Mouse (Mus musculus) intestine, embryonic 16.5 days (tissue): ENCODE measurements around the gene Fam49a. TPM values are rescaled to one million over a fixed set of nuclear protein-coding genes. Genes with fewer than 3 reads are reported as not detected.

Experiments used
- ATAC-seq: fragments of 200-750 bp; cut with Nextera tagmentation; 2 replicates; pipeline ENCODE4 v1.8.0; 2017; ENCODE audit warnings: moderate TSS enrichment, moderate library complexity
- H3K27ac ChIP-seq: fragments of 300-500 bp; sonication (generic); 2 replicates; pipeline ENCODE4 v1.5.1; 2014; ENCODE audit warnings: mild to moderate bottlenecking, low read length
- H3K27me3 ChIP-seq: fragments of 300-500 bp; sonication (generic); replicated peaks from 2 replicates; pipeline ENCODE4 v1.6.1; 2014; ENCODE audit warnings: low read length, control low read depth, mixed read lengths; ENCODE audit not compliant: control insufficient read depth, insufficient read depth
- H3K36me3 ChIP-seq: fragments of 300-500 bp; sonication (generic); 2 replicates; pipeline ENCODE4 v1.6.1; 2014; ENCODE audit warnings: low read length, control low read depth; ENCODE audit not compliant: control insufficient read depth, insufficient read depth
- H3K4me1 ChIP-seq: fragments of 300-500 bp; sonication (generic); 2 replicates; pipeline ENCODE4 v1.6.1; 2014; ENCODE audit warnings: low read length, control low read depth, mixed read lengths; ENCODE audit not compliant: control insufficient read depth, insufficient read depth
- H3K4me2 ChIP-seq: fragments of 300-500 bp; sonication (generic); 2 replicates; pipeline ENCODE4 v1.6.1; 2014; ENCODE audit warnings: low read depth, low read length, control low read depth
- H3K4me3 ChIP-seq: fragments of 300-500 bp; sonication (generic); 2 replicates; pipeline ENCODE4 v1.5.1; 2014; ENCODE audit warnings: mild to moderate bottlenecking, low read length
- H3K9ac ChIP-seq: fragments of 300-500 bp; sonication (generic); 2 replicates; pipeline ENCODE4 v1.6.1; 2014; ENCODE audit warnings: low read depth, low read length
- H3K9me3 ChIP-seq: fragments of 300-500 bp; sonication (generic); 2 replicates; pipeline ENCODE4 v1.6.1; 2016; ENCODE audit warnings: low read length, control low read depth; ENCODE audit not compliant: control insufficient read depth
- WGBS: fragments of 180-500 bp; shearing (Covaris S2); extraction: QIAGEN DNeasy Blood & Tissue Kit; methylation state at CpG from one replicate; pipeline ENCODE4 v1.1.7; 2014; 5-methylcytosine and 5-hydroxymethylcytosine counted together
- polyA plus RNA-seq: library from polyadenylated mRNA; unstranded; fragments of >200 nt; fragmentation: Nextera tagmentation; extraction: Ambion mirVana; gene quantifications from 2 replicates; pipeline ENCODE4 v1.2.1, GENCODE M21; 2015

The Fam49a gene
- polyA plus RNA-seq, 1 experiment from 2014 or later = 8.6 TPM

GRCm38 (mm10) chr12:12335566-12335965 lies 73.6 kb downstream of the Fam49a start:
- H3K9me3 ChIP-seq = no peaks in the 10 kb centered on the region
- no peaks in the 10 kb centered on the region for H3K27me3 ChIP-seq
- H3K4me2 ChIP-seq = no peak overlapping the region
- H3K4me3 ChIP-seq = no peak overlapping the region
- no peaks in the 10 kb centered on the region for H3K36me3 ChIP-seq
- H3K27ac ChIP-seq = no peak overlapping the region
- WGBS = 89% methylated on average over 7 of the region's 7 CpGs
- ATAC-seq = no peak
- H3K9ac ChIP-seq = no peak overlapping the region
- H3K4me1 ChIP-seq = no peaks in the 10 kb centered on the region

- Histone ChIP-seq H3K27ac (no peak overlapping the region), H3K27me3 (no peaks in the 10 kb centered on the region), H3K9ac (no peak overlapping the region), H3K4me1 (no peaks in the 10 kb centered on the region), H3K4me3 (no peak overlapping the region), H3K9me3 (no peaks in the 10 kb centered on the region), H3K4me2 (no peak overlapping the region), H3K36me3 (no peaks in the 10 kb centered on the region)
- 92% methylated on average over 6 of the region's 6 CpGs for WGBS
- no peak for ATAC-seq
These were observed 75.4 kb downstream of the Fam49a start for GRCm38 (mm10) chr12:12337378-12337777.

- Histone ChIP-seq H3K9me3 (no peaks in the 10 kb centered on the region), H3K27me3 (no peaks in the 10 kb centered on the region), H3K4me3 (no peak overlapping the region), H3K36me3 (no peaks in the 10 kb centered on the region), H3K4me2 (no peak overlapping the region), H3K27ac (no peak overlapping the region), H3K9ac (no peak overlapping the region), H3K4me1 (no peaks in the 10 kb centered on the region)
- 91% methylated on average over 2 of the region's 2 CpGs for WGBS
- no peak for ATAC-seq
These were observed 81.4 kb downstream of the Fam49a start for GRCm38 (mm10) chr12:12343320-12343719.

- 83% methylated on average over 2 of the region's 2 CpGs for WGBS
- Histone ChIP-seq H3K27me3 (no peaks in the 10 kb centered on the region), H3K4me1 (no peaks in the 10 kb centered on the region), H3K9me3 (no peaks in the 10 kb centered on the region), H3K4me2 (no peak overlapping the region), H3K4me3 (no peak overlapping the region), H3K27ac (no peak overlapping the region), H3K9ac (no peak overlapping the region), H3K36me3 (no peaks in the 10 kb centered on the region)
- ATAC-seq = no peak
These were observed 86.7 kb downstream of the Fam49a start for GRCm38 (mm10) chr12:12348625-12349024.

- H3K4me3 ChIP-seq = no peak overlapping the region
- no peak for ATAC-seq
- H3K9ac ChIP-seq = no peak overlapping the region
- no peaks in the 10 kb centered on the region for H3K9me3 ChIP-seq
- no peak overlapping the region for H3K4me2 ChIP-seq
- H3K27ac ChIP-seq = no peak overlapping the region
- no peaks in the 10 kb centered on the region for H3K27me3 ChIP-seq
- H3K4me1 ChIP-seq = 0 out of 2 replicates have a peak, but pooled peaks cover 2% of the 10 kb centered on the region
- H3K36me3 ChIP-seq = no peaks in the 10 kb centered on the region
- 75% methylated on average over 6 of the region's 6 CpGs for WGBS
These were observed 87.8 kb downstream of the Fam49a start for GRCm38 (mm10) chr12:12349645-12350288.

GRCm38 (mm10) chr12:12351816-12352552 lies 90.0 kb downstream of the Fam49a start:
- no peak overlapping the region for H3K4me3 ChIP-seq
- no peak overlapping the region for H3K9ac ChIP-seq
- H3K27ac ChIP-seq = no peak overlapping the region
- 0 out of 2 replicates have a peak, but pooled peaks cover 2% of the 10 kb centered on the region for H3K4me1 ChIP-seq
- no peaks in the 10 kb centered on the region for H3K27me3 ChIP-seq
- 54% methylated on average over 11 of the region's 11 CpGs for WGBS
- no peaks in the 10 kb centered on the region for H3K36me3 ChIP-seq
- no peak overlapping the region for H3K4me2 ChIP-seq
- H3K9me3 ChIP-seq = no peaks in the 10 kb centered on the region
- no peak for ATAC-seq

GRCm38 (mm10) chr12:12354115-12354653 lies 92.2 kb downstream of the Fam49a start:
- no peaks in the 10 kb centered on the region for H3K9me3 ChIP-seq
- H3K27me3 ChIP-seq = no peaks in the 10 kb centered on the region
- H3K4me3 ChIP-seq = no peak overlapping the region
- no peak for ATAC-seq
- 0 out of 2 replicates have a peak, but pooled peaks cover 2% of the 10 kb centered on the region for H3K4me1 ChIP-seq
- WGBS = 37% methylated on average over 10 of the region's 10 CpGs
- H3K36me3 ChIP-seq = no peaks in the 10 kb centered on the region
- no peak overlapping the region for H3K9ac ChIP-seq
- no peak overlapping the region for H3K4me2 ChIP-seq
- H3K27ac ChIP-seq = no peak overlapping the region

- Histone ChIP-seq H3K9ac (no peak overlapping the region), H3K4me2 (no peak overlapping the region), H3K9me3 (no peaks in the 10 kb centered on the region), H3K27ac (no peak overlapping the region), H3K4me1 (0 out of 2 replicates have a peak, but pooled peaks cover 2% of the 10 kb centered on the region), H3K27me3 (no peaks in the 10 kb centered on the region), H3K4me3 (no peak overlapping the region), H3K36me3 (no peaks in the 10 kb centered on the region)
- 63% methylated on average over 9 of the region's 9 CpGs for WGBS
- no peak for ATAC-seq
These were observed 94.1 kb downstream of the Fam49a start for GRCm38 (mm10) chr12:12356048-12356447.

- ATAC-seq = no peak; the same call in 1 of the 2 replicates
- no peak overlapping the region for H3K4me2 ChIP-seq
- no peaks in the 10 kb centered on the region for H3K9me3 ChIP-seq
- H3K27me3 ChIP-seq = no peaks in the 10 kb centered on the region
- no peak overlapping the region for H3K27ac ChIP-seq
- no peak overlapping the region for H3K9ac ChIP-seq
- 0 out of 2 replicates have a peak, but pooled peaks cover 2% of the 10 kb centered on the region for H3K4me1 ChIP-seq
- H3K4me3 ChIP-seq = no peak overlapping the region
- 26% methylated on average over 1 of the region's 1 CpGs for WGBS
- H3K36me3 ChIP-seq = no peaks in the 10 kb centered on the region
These were observed 94.5 kb downstream of the Fam49a start for GRCm38 (mm10) chr12:12356463-12356862.
